Mouse (Mus musculus) hindbrain, embryonic 11.5 days (tissue): ENCODE measurements around the gene Dapk3. TPM values are rescaled to one million over a fixed set of nuclear protein-coding genes. Genes with fewer than 3 reads are reported as not detected.
"Not testable (repeated sequence)": the region's sequence is repeated elsewhere in the genome, so short reads cannot be mapped to it uniquely, and the experiment has no call there.

Source experiments
- ATAC-seq: fragments of 200-750 bp; cut with Nextera tagmentation; 2 replicates; pipeline ENCODE4 v1.8.0; 2017; ENCODE audit warnings: mild to moderate bottlenecking, moderate TSS enrichment, moderate library complexity; ENCODE audit not compliant: low FRiP score
- DNase-seq: peaks from one replicate; pipeline ENCODE4 v3.0.0-alpha.2; 2015; ENCODE audit warnings: low spot score
- H3K27ac ChIP-seq: fragments of 300-500 bp; sonication (generic); 2 replicates; pipeline ENCODE4 v1.5.1; 2014; ENCODE audit warnings: mild to moderate bottlenecking, low read depth, low read length
- H3K27me3 ChIP-seq: fragments of 300-500 bp; sonication (generic); 2 replicates; pipeline ENCODE4 v1.6.1; 2014; ENCODE audit warnings: mild to moderate bottlenecking, low read length, moderate library complexity, mixed read lengths; ENCODE audit not compliant: control insufficient read depth, insufficient read depth
- H3K36me3 ChIP-seq: fragments of 300-500 bp; sonication (generic); 2 replicates; pipeline ENCODE4 v1.6.1; 2014; ENCODE audit warnings: mild to moderate bottlenecking, low read length, moderate library complexity, mixed read lengths; ENCODE audit not compliant: control insufficient read depth, insufficient read depth
- H3K4me1 ChIP-seq: fragments of 300-500 bp; sonication (generic); replicated peaks from 2 replicates; pipeline ENCODE4 v1.6.1; 2014; ENCODE audit warnings: low read length, mixed read lengths; ENCODE audit not compliant: control insufficient read depth, insufficient read depth
- H3K4me2 ChIP-seq: fragments of 300-500 bp; sonication (generic); replicated peaks from 2 replicates; pipeline ENCODE4 v1.6.1; 2014; ENCODE audit warnings: mild to moderate bottlenecking, low read depth, low read length
- H3K4me3 ChIP-seq: fragments of 300-500 bp; sonication (generic); 2 replicates; pipeline ENCODE4 v1.5.1; 2014; ENCODE audit warnings: low read depth, low read length
- H3K9ac ChIP-seq: fragments of 300-500 bp; sonication (generic); 2 replicates; pipeline ENCODE4 v1.6.1; 2014; ENCODE audit warnings: low read depth, low read length
- H3K9me3 ChIP-seq: fragments of 300-500 bp; sonication (generic); 2 replicates; pipeline ENCODE4 v1.6.1; 2016; ENCODE audit warnings: low read length; ENCODE audit not compliant: control insufficient read depth
- WGBS: fragments of 180-500 bp; shearing (Covaris S2); extraction: QIAGEN DNeasy Blood & Tissue Kit; methylation state at CpG from one replicate; pipeline ENCODE4 v1.1.7; 2014; 5-methylcytosine and 5-hydroxymethylcytosine counted together
- polyA plus RNA-seq: library from polyadenylated mRNA; unstranded; fragments of >200 nt; fragmentation: Nextera tagmentation; extraction: Ambion mirVana; gene quantifications from 2 replicates; pipeline ENCODE4 v1.2.1, GENCODE M21; 2014

Gene Dapk3
- polyA plus RNA-seq, 1 experiment from 2014 or later = 53.3 TPM

GRCm38 (mm10) chr10:81175345-81175701, 7.5 kb upstream of the Dapk3 start:
- Histone ChIP-seq H3K36me3 (peaks cover 26% of the 10 kb centered on the region), H3K4me2 (peak overlapping the region; percentile 67), H3K9ac (peak overlapping the region; percentile 76; the same call in 1 of the 2 replicates), H3K27ac (peak overlapping the region; percentile 85), H3K4me1 (peaks cover 14% of the 10 kb centered on the region)
- H3K9me3 ChIP-seq, ATAC-seq, H3K4me3 ChIP-seq, H3K27me3 ChIP-seq, DNase-seq: not testable (repeated sequence)
- 13% methylated on average over 3 of the region's 4 CpGs for WGBS

GRCm38 (mm10) chr10:81175936-81176465, 6.8 kb upstream of the Dapk3 start:
- Histone ChIP-seq H3K27ac (peak overlapping the region; percentile 85), H3K9me3 (no peaks in the 10 kb centered on the region), H3K4me1 (peaks cover 14% of the 10 kb centered on the region), H3K27me3 (no peaks in the 10 kb centered on the region), H3K4me3 (peak overlapping the region; percentile 84), H3K4me2 (peak overlapping the region; percentile 35), H3K36me3 (peaks cover 33% of the 10 kb centered on the region), H3K9ac (peak overlapping the region; percentile 31; the same call in 1 of the 2 replicates)
- DNase-seq = no peak
- ATAC-seq = peak; percentile 20; the same call in 1 of the 2 replicates
- WGBS = 9% methylated on average over 13 of the region's 13 CpGs

- Histone ChIP-seq H3K4me2 (peak within 1 kb of the TSS; percentile 92), H3K9me3 (no peaks in the 10 kb centered on the region), H3K27ac (peak within 1 kb of the TSS; percentile 85), H3K36me3 (peaks cover 40% of the 10 kb centered on the region), H3K4me1 (peaks cover 14% of the 10 kb centered on the region), H3K9ac (peak within 1 kb of the TSS; percentile 93), H3K27me3 (no peaks in the 10 kb centered on the region), H3K4me3 (peak within 1 kb of the TSS; percentile 84)
- WGBS = under 1% methylated on average over 77 of the region's 77 CpGs
- peak; percentile 99 for DNase-seq
- ATAC-seq = peak; percentile 81
Measured at GRCm38 (mm10) chr10:81176466-81177271, 6.1 kb upstream of the Dapk3 start, which contains the start of gene Eef2. Gene Eef2, plus strand, starts transcription at chr10:81176631.

GRCm38 (mm10) chr10:81177491-81177925, 5.3 kb upstream of the Dapk3 start:
- H3K4me1 ChIP-seq = peaks cover 14% of the 10 kb centered on the region
- H3K27ac ChIP-seq = peak overlapping the region; percentile 36; the same call in 1 of the 2 replicates
- peaks cover 40% of the 10 kb centered on the region for H3K36me3 ChIP-seq
- H3K4me3 ChIP-seq = peak overlapping the region; percentile 84
- no peak for ATAC-seq
- peak overlapping the region; percentile 93 for H3K9ac ChIP-seq
- peak overlapping the region; percentile 92 for H3K4me2 ChIP-seq
- no peaks in the 10 kb centered on the region for H3K9me3 ChIP-seq
- 13% methylated on average over 16 of the region's 16 CpGs for WGBS
- no peak for DNase-seq
- H3K27me3 ChIP-seq = no peaks in the 10 kb centered on the region

GRCm38 (mm10) chr10:81177958-81178712, 4.7 kb upstream of the Dapk3 start:
- H3K27me3 ChIP-seq = no peaks in the 10 kb centered on the region
- WGBS = 74% methylated on average over 14 of the region's 14 CpGs
- no peaks in the 10 kb centered on the region for H3K9me3 ChIP-seq
- peak overlapping the region; percentile 92 for H3K4me2 ChIP-seq
- peak overlapping the region; percentile 84 for H3K4me3 ChIP-seq
- H3K36me3 ChIP-seq = peaks cover 40% of the 10 kb centered on the region
- H3K4me1 ChIP-seq = peaks cover 14% of the 10 kb centered on the region
- ATAC-seq (no peak), DNase-seq (no peak)
- H3K9ac ChIP-seq = peak overlapping the region; percentile 93
- H3K27ac ChIP-seq = peak overlapping the region; percentile 36; the same call in 1 of the 2 replicates

GRCm38 (mm10) chr10:81178927-81179326, 3.9 kb upstream of the Dapk3 start:
- Histone ChIP-seq H3K4me1 (peaks cover 9% of the 10 kb centered on the region), H3K9ac (no peak overlapping the region), H3K27me3 (no peaks in the 10 kb centered on the region), H3K36me3 (peaks cover 40% of the 10 kb centered on the region), H3K4me2 (no peak overlapping the region), H3K27ac (no peak overlapping the region), H3K4me3 (no peak overlapping the region), H3K9me3 (no peaks in the 10 kb centered on the region)
- DNase-seq = no peak
- ATAC-seq = no peak
- 95% methylated on average over 11 of the region's 11 CpGs for WGBS

GRCm38 (mm10) chr10:81179451-81180342, 3.1 kb upstream of the Dapk3 start:
- Histone ChIP-seq H3K9me3 (no peaks in the 10 kb centered on the region), H3K9ac (no peak overlapping the region), H3K36me3 (peaks cover 40% of the 10 kb centered on the region), H3K27ac (no peak overlapping the region), H3K4me1 (peaks cover 6% of the 10 kb centered on the region), H3K4me3 (no peak overlapping the region), H3K4me2 (no peak overlapping the region), H3K27me3 (no peaks in the 10 kb centered on the region)
- ATAC-seq (no peak), DNase-seq (no peak)
- 93% methylated on average over 32 of the region's 32 CpGs for WGBS

- Histone ChIP-seq H3K4me3 (no peak overlapping the region), H3K27me3 (no peaks in the 10 kb centered on the region), H3K9ac (no peak overlapping the region), H3K27ac (no peak overlapping the region), H3K9me3 (no peaks in the 10 kb centered on the region), H3K4me2 (no peak overlapping the region), H3K36me3 (peaks cover 40% of the 10 kb centered on the region), H3K4me1 (peaks cover 6% of the 10 kb centered on the region)
- ATAC-seq (no peak), DNase-seq (no peak)
- WGBS = 95% methylated on average over 13 of the region's 13 CpGs
Measured at GRCm38 (mm10) chr10:81180946-81181345, 1.9 kb upstream of the Dapk3 start.
